Mouse (Mus musculus): ENCODE data around the gene Eid3. TPM values are rescaled to one million over a fixed set of nuclear protein-coding genes. Genes with fewer than 3 reads are reported as not detected.

Eid3 gene
- polyA plus RNA-seq, 1 experiment from 2014 or later: 0.81 TPM

DNA sequence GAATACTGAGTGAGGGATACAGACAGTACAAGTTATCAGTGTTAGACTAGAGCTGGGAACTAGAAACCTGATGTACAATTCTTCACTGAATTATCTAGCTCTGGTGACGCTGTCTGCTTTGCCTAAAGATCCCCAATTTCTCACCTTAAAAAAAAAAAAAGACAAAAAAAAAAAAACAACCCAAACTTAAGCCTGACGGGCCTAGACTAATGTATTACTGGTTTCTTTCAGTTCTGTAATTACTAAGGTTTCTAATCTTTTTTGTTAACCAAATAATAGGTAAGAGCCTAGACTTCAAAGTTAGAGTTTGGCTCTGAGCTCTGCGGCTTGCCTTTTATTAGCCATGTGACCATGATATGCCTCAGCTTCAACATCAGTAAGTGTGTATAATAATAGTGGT lies 30.5 kb upstream of the Eid3 start:
- H3K27ac ChIP-seq (ENCODE audit: low read depth, low read length): no peak overlapping the region
- no peak for ATAC-seq (ENCODE audit: low FRiP score, low TSS enrichment)
- H3K9ac ChIP-seq (ENCODE audit: low read depth, low read length): no peak overlapping the region
- WGBS: 90% methylated on average over 3 of the region's 3 CpGs
- no peaks in the 10 kb centered on the region for H3K36me3 ChIP-seq (ENCODE audit: control insufficient read depth, insufficient read depth, low read length)
- peaks cover 11% of the 10 kb centered on the region; the same call in 1 of the 2 replicates for H3K4me1 ChIP-seq (ENCODE audit: control insufficient read depth, insufficient read depth, low read length)
- H3K4me2 ChIP-seq (replicated peaks; ENCODE audit: low read depth, low read length): no peak overlapping the region
- H3K27me3 ChIP-seq (ENCODE audit: control insufficient read depth, insufficient read depth, low read length): no peaks in the 10 kb centered on the region
- 0 out of 2 replicates have a peak, but pooled peaks cover 2% of the 10 kb centered on the region for H3K9me3 ChIP-seq (ENCODE audit: control insufficient read depth, low read length)
- no peak overlapping the region for H3K4me3 ChIP-seq (ENCODE audit: low read length)

DNA sequence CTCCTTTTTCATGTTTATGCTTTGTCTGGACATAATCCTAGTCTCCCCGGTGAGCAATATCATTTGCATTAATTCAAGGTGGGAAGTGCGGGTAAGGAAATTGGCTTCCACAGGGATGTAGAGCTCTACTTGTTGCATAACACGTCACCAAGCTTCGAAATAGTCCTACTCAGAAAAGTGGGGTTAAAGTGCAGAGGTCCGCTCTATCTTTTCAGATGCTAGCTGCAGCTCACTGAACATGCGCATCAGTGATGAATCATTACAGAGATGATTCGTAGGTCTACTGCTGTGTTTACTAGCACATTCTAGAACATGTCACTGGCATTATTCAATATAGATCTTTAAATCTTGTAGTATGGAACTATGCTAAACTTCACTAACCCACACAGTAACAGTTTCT lies 28.0 kb upstream of the Eid3 start:
- no peak overlapping the region for H3K4me3 ChIP-seq (ENCODE audit: low read length)
- no peak overlapping the region for H3K9ac ChIP-seq (ENCODE audit: low read depth, low read length)
- WGBS: 81% methylated on average over 7 of the region's 7 CpGs
- H3K27me3 ChIP-seq (ENCODE audit: control insufficient read depth, insufficient read depth, low read length): no peaks in the 10 kb centered on the region
- H3K4me1 ChIP-seq (ENCODE audit: control insufficient read depth, insufficient read depth, low read length): peaks cover 11% of the 10 kb centered on the region; the same call in 1 of the 2 replicates
- no peaks in the 10 kb centered on the region for H3K9me3 ChIP-seq (ENCODE audit: control insufficient read depth, low read length)
- ATAC-seq (ENCODE audit: low FRiP score, low TSS enrichment): no peak
- H3K4me2 ChIP-seq (replicated peaks; ENCODE audit: low read depth, low read length): no peak overlapping the region
- H3K36me3 ChIP-seq (ENCODE audit: control insufficient read depth, insufficient read depth, low read length): no peaks in the 10 kb centered on the region
- no peak overlapping the region for H3K27ac ChIP-seq (ENCODE audit: low read depth, low read length)

DNA sequence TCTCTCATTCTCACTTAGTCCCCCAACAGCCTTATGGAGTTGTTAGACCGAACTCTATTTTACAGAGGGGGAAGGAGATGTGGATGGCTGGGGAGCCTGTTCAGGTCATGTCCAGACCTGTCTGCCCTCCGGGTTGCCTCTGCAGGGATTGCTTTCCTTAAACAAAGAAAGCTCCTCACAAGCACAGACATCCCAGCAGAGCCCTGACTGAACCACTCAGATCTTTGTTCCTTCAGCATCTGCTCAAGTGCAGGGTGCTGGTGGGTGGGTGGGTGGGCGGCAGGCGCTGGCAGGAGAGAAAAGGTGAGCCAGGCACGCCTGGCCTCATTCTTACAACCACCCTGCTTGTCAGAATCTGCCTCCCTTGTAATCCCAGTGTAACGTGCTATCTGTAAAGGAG lies 22.3 kb upstream of the Eid3 start:
- H3K27ac ChIP-seq (ENCODE audit: low read depth, low read length): no peak overlapping the region
- H3K36me3 ChIP-seq (ENCODE audit: control insufficient read depth, insufficient read depth, low read length): no peaks in the 10 kb centered on the region
- H3K4me2 ChIP-seq (replicated peaks; ENCODE audit: low read depth, low read length): no peak overlapping the region
- H3K4me1 ChIP-seq (ENCODE audit: control insufficient read depth, insufficient read depth, low read length): no peaks in the 10 kb centered on the region
- H3K9ac ChIP-seq (ENCODE audit: low read depth, low read length): no peak overlapping the region
- no peak for ATAC-seq (ENCODE audit: low FRiP score, low TSS enrichment)
- no peaks in the 10 kb centered on the region for H3K9me3 ChIP-seq (ENCODE audit: control insufficient read depth, low read length)
- no peak overlapping the region for H3K4me3 ChIP-seq (ENCODE audit: low read length)
- no peaks in the 10 kb centered on the region for H3K27me3 ChIP-seq (ENCODE audit: control insufficient read depth, insufficient read depth, low read length)
- 47% methylated on average over 5 of the region's 6 CpGs for WGBS

GRCm38 (mm10) chr10:82844731-82845130 lies 21.7 kb upstream of the Eid3 start:
- no peak for ATAC-seq (ENCODE audit: low FRiP score, low TSS enrichment)
- H3K9me3 ChIP-seq (ENCODE audit: control insufficient read depth, low read length): no peaks in the 10 kb centered on the region
- 62% methylated on average over 8 of the region's 8 CpGs for WGBS
- H3K9ac ChIP-seq (ENCODE audit: low read depth, low read length): no peak overlapping the region
- H3K4me3 ChIP-seq (ENCODE audit: low read length): no peak overlapping the region
- H3K27ac ChIP-seq (ENCODE audit: low read depth, low read length): no peak overlapping the region
- no peaks in the 10 kb centered on the region for H3K4me1 ChIP-seq (ENCODE audit: control insufficient read depth, insufficient read depth, low read length)
- H3K36me3 ChIP-seq (ENCODE audit: control insufficient read depth, insufficient read depth, low read length): no peaks in the 10 kb centered on the region
- H3K4me2 ChIP-seq (replicated peaks; ENCODE audit: low read depth, low read length): no peak overlapping the region
- H3K27me3 ChIP-seq (ENCODE audit: control insufficient read depth, insufficient read depth, low read length): no peaks in the 10 kb centered on the region

- H3K27ac ChIP-seq (ENCODE audit: low read depth, low read length): peak overlapping the region; percentile 2; the same call in 1 of the 2 replicates
Measured at GRCm38 (mm10) chr10:82847821-82848459, 18.5 kb upstream of the Eid3 start.

DNA sequence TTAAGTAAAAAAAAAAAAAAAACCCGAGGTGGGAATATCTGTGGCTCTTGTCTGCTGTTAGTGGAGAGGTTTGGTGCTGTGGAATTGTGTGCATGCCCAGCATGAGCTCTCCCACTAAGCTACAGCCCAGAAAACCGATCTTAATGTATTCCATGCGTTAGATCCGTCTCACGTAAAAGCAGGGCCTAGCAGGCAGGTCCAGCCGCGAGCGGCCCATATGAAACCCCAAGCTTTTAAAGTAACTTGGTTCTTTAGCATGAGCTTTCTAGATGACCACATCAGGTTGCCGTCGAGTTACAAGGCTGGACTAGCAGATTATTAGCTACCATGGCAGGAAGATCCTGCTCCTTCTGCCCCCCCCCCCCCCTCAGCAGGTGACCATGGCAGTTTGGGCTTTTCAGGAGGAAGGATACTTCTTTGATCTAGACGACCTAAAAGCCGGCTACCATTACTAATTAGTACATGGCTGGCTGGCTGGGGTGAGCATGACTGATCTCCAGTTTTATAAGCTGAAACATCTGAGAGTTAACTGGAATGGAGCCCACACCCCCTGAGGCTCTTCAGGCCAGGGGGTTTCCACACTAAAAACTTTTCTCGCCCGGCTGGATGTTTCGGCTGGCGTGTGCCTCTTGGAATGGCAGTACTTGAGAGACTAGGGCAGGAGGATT lies 16.6 kb upstream of the Eid3 start:
- ATAC-seq (ENCODE audit: low FRiP score, low TSS enrichment): peak; percentile 75
- Histone ChIP-seq H3K36me3 (ENCODE audit: control insufficient read depth, insufficient read depth, low read length) (no peaks in the 10 kb centered on the region), H3K4me3 (ENCODE audit: low read length) (no peak overlapping the region), H3K4me1 (ENCODE audit: control insufficient read depth, insufficient read depth, low read length) (no peaks in the 10 kb centered on the region), H3K27me3 (ENCODE audit: control insufficient read depth, insufficient read depth, low read length) (no peaks in the 10 kb centered on the region), H3K27ac (ENCODE audit: low read depth, low read length) (no peak overlapping the region; the same call in 1 of the 2 replicates), H3K9ac (ENCODE audit: low read depth, low read length) (no peak overlapping the region), H3K9me3 (ENCODE audit: control insufficient read depth, low read length) (no peaks in the 10 kb centered on the region), H3K4me2 (replicated peaks; ENCODE audit: low read depth, low read length) (no peak overlapping the region)
- 35% methylated on average over 16 of the region's 16 CpGs for WGBS

More at GRCm38 (mm10) chr10:82847821-82848459, 18.5 kb upstream of the Eid3 start:
- 69% methylated on average over 9 of the region's 9 CpGs for WGBS
- H3K4me1 ChIP-seq (ENCODE audit: control insufficient read depth, insufficient read depth, low read length): no peaks in the 10 kb centered on the region
- no peak overlapping the region for H3K4me3 ChIP-seq (ENCODE audit: low read length)
- H3K9ac ChIP-seq (ENCODE audit: low read depth, low read length): no peak overlapping the region
- H3K4me2 ChIP-seq (replicated peaks; ENCODE audit: low read depth, low read length): no peak overlapping the region
- H3K9me3 ChIP-seq (ENCODE audit: control insufficient read depth, low read length): no peaks in the 10 kb centered on the region
- no peaks in the 10 kb centered on the region for H3K36me3 ChIP-seq (ENCODE audit: control insufficient read depth, insufficient read depth, low read length)
- no peaks in the 10 kb centered on the region for H3K27me3 ChIP-seq (ENCODE audit: control insufficient read depth, insufficient read depth, low read length)
- 0 out of 2 replicates have a peak, but pooled peaks have one; percentile 24 for ATAC-seq (ENCODE audit: low FRiP score, low TSS enrichment)

- H3K27ac ChIP-seq (ENCODE audit: low read depth, low read length): no peak overlapping the region; the same call in 1 of the 2 replicates
- no peaks in the 10 kb centered on the region for H3K27me3 ChIP-seq (ENCODE audit: control insufficient read depth, insufficient read depth, low read length)
- H3K4me2 ChIP-seq (replicated peaks; ENCODE audit: low read depth, low read length): no peak overlapping the region
- no peak for ATAC-seq (ENCODE audit: low FRiP score, low TSS enrichment)
- no peaks in the 10 kb centered on the region for H3K4me1 ChIP-seq (ENCODE audit: control insufficient read depth, insufficient read depth, low read length)
- H3K4me3 ChIP-seq (ENCODE audit: low read length): no peak overlapping the region
- H3K9ac ChIP-seq (ENCODE audit: low read depth, low read length): no peak overlapping the region
- 66% methylated on average over 5 of the region's 5 CpGs for WGBS
- H3K9me3 ChIP-seq (ENCODE audit: control insufficient read depth, low read length): no peaks in the 10 kb centered on the region
- H3K36me3 ChIP-seq (ENCODE audit: control insufficient read depth, insufficient read depth, low read length): no peaks in the 10 kb centered on the region
Measured at GRCm38 (mm10) chr10:82850354-82850752, 16.1 kb upstream of the Eid3 start.

GRCm38 (mm10) chr10:82851751-82852150 lies 14.7 kb upstream of the Eid3 start:
- Histone ChIP-seq H3K36me3 (ENCODE audit: control insufficient read depth, insufficient read depth, low read length) (no peaks in the 10 kb centered on the region), H3K9ac (ENCODE audit: low read depth, low read length) (no peak overlapping the region), H3K4me3 (ENCODE audit: low read length) (no peak overlapping the region), H3K27ac (ENCODE audit: low read depth, low read length) (no peak overlapping the region), H3K9me3 (ENCODE audit: control insufficient read depth, low read length) (no peaks in the 10 kb centered on the region), H3K4me1 (ENCODE audit: control insufficient read depth, insufficient read depth, low read length) (no peaks in the 10 kb centered on the region), H3K4me2 (replicated peaks; ENCODE audit: low read depth, low read length) (no peak overlapping the region), H3K27me3 (ENCODE audit: control insufficient read depth, insufficient read depth, low read length) (no peaks in the 10 kb centered on the region)
- ATAC-seq (ENCODE audit: low FRiP score, low TSS enrichment): no peak
- WGBS: 74% methylated on average over 6 of the region's 6 CpGs

DNA sequence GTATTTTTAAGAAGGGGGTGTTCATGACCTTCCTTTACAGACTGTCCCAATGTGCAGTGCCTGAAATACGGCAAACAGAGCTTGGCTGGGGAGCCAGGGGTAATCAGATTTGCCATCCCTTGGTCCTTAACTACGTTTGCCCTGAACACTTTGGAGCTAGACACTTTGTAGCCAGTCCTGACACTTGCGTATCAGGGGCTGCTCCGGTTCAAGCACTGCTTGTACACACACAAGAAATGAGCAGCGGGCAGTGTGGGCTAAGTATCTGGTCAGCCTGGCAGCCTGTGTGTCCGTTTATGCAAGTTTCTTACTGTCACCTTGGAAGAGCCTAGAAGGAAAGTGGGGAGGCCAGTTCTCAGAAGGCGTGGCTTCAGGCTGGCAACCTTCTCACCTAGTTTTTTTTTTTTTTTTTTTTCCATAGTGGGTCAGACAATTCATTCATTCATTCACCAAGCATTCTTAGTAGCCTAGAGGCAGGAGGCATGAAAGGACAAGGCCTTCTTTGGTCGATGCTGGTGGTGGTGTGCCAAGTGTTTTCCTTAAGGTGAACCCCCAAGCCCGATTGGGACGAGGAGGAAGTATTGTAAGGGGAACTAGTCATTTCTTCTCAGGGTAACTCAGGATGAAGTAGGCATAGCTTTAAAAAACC lies 8.3 kb upstream of the Eid3 start:
- Histone ChIP-seq H3K4me2 (replicated peaks; ENCODE audit: low read depth, low read length) (peak overlapping the region; percentile 81), H3K27ac (ENCODE audit: low read depth, low read length) (peak overlapping the region; percentile 96; the same call in 1 of the 2 replicates), H3K9ac (ENCODE audit: low read depth, low read length) (peak overlapping the region; percentile 73; the same call in 1 of the 2 replicates), H3K4me3 (ENCODE audit: low read length) (peak overlapping the region; percentile 78), H3K36me3 (ENCODE audit: control insufficient read depth, insufficient read depth, low read length) (no peaks in the 10 kb centered on the region), H3K27me3 (ENCODE audit: control insufficient read depth, insufficient read depth, low read length) (no peaks in the 10 kb centered on the region), H3K9me3 (ENCODE audit: control insufficient read depth, low read length) (no peaks in the 10 kb centered on the region), H3K4me1 (ENCODE audit: control insufficient read depth, insufficient read depth, low read length) (peaks cover 12% of the 10 kb centered on the region)
- WGBS: 58% methylated on average over 10 of the region's 10 CpGs
- ATAC-seq (ENCODE audit: low FRiP score, low TSS enrichment): no peak
